Mouse (Mus musculus) monocyte, adult 5-6 weeks (primary cell): ENCODE data around the gene Chsy1. TPM values are rescaled to one million over a fixed set of nuclear protein-coding genes. Genes with fewer than 3 reads are reported as not detected.
A peak's percentile ranks its signal among the peaks of the same experiment; 100 is the strongest.

Experiments used
- ATAC-seq: fragments of 153-309, 156-312 bp; replicated peaks from 2 replicates; pipeline ENCODE4 v1.8.0; 2017; ENCODE audit warnings: mild to moderate bottlenecking; ENCODE audit not compliant: low TSS enrichment, insufficient number of reproducible peaks, severe bottlenecking, poor library complexity, low FRiP score
- total RNA-seq: library from RNA; stranded (forward); fragments of 200-1000, 200-491, 200-594 nt; gene quantifications from 3 replicates; pipeline ENCODE4 v1.2.3, GENCODE M21; 2017

Chsy1 gene
- total RNA-seq, result 91.3 to 286 TPM (median 103 TPM) in 3 replicates

- peak; percentile 40 for ATAC-seq
Measured at GRCm38 (mm10) chr7:66108961-66109854, at the start of gene Chsy1. Gene Chsy1 (plus strand): TSS chr7:66109515.

- ATAC-seq, result peak; percentile 94
Measured at GRCm38 (mm10) chr7:66060066-66060956, 49.0 kb upstream of the Chsy1 start.

GRCm38 (mm10) chr7:66061057-66061456, 48.3 kb upstream of the Chsy1 start:
- no peak for ATAC-seq

- ATAC-seq, result no peak
Measured at GRCm38 (mm10) chr7:66076411-66076810, 32.9 kb upstream of the Chsy1 start.

- ATAC-seq, result peak; percentile 99
Measured at GRCm38 (mm10) chr7:66079364-66080230, 29.7 kb upstream of the Chsy1 start, which contains the start of gene Selenos. Gene Selenos (plus strand): TSS chr7:66079649.

GRCm38 (mm10) chr7:66080231-66080613, 29.1 kb upstream of the Chsy1 start:
- no peak for ATAC-seq

- ATAC-seq, result no peak
Measured at GRCm38 (mm10) chr7:66083757-66084156, 25.6 kb upstream of the Chsy1 start.

GRCm38 (mm10) chr7:66084546-66084945, 24.8 kb upstream of the Chsy1 start:
- ATAC-seq, result no peak

GRCm38 (mm10) chr7:66087652-66088051, 21.7 kb upstream of the Chsy1 start:
- ATAC-seq, result no peak

GRCm38 (mm10) chr7:66088077-66088476, 21.2 kb upstream of the Chsy1 start:
- ATAC-seq, result no peak

GRCm38 (mm10) chr7:66090676-66091190, 18.6 kb upstream of the Chsy1 start:
- no peak for ATAC-seq

GRCm38 (mm10) chr7:66091553-66091952, 17.8 kb upstream of the Chsy1 start:
- no peak for ATAC-seq

- ATAC-seq, result no peak
Measured at GRCm38 (mm10) chr7:66092656-66093055, 16.7 kb upstream of the Chsy1 start.

GRCm38 (mm10) chr7:66094141-66094540, 15.2 kb upstream of the Chsy1 start:
- ATAC-seq, result no peak

GRCm38 (mm10) chr7:66098803-66099202, 10.5 kb upstream of the Chsy1 start:
- no peak for ATAC-seq

- no peak for ATAC-seq
Measured at GRCm38 (mm10) chr7:66101866-66102265, 7.4 kb upstream of the Chsy1 start.

GRCm38 (mm10) chr7:66104531-66104930, 4.8 kb upstream of the Chsy1 start:
- ATAC-seq, result no peak

GRCm38 (mm10) chr7:66105771-66106170, 3.5 kb upstream of the Chsy1 start:
- ATAC-seq, result no peak
